Mouse (Mus musculus) testis, postnatal 14 days (tissue): ENCODE data around the gene Gm49318.

Experiments used
- DNase-seq: peaks from one replicate; pipeline ENCODE4 v3.0.0; 2021; ENCODE audit warnings: low spot score

Gene Gm49318

DNA sequence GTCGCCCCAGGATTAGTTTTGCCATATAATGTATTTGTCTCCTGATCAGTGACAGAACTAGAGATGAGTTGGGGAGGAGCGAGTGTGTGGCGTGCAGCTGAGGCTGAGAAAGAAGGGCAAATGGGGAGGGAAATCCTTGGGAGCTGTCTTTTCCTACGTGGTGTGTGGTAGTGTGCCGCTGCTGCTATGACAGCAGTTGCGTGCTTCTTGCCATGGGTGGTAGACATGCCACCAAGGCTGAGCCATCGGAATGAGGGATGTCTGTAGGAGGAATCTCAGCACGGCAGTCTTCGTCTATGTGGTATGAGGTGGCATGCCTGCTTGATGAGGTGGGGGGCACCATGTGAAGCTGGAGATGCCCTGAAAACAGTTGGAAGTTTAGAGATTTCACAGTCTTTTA lies 40.7 kb downstream of the Gm49318 start:
- no peak for DNase-seq

DNA sequence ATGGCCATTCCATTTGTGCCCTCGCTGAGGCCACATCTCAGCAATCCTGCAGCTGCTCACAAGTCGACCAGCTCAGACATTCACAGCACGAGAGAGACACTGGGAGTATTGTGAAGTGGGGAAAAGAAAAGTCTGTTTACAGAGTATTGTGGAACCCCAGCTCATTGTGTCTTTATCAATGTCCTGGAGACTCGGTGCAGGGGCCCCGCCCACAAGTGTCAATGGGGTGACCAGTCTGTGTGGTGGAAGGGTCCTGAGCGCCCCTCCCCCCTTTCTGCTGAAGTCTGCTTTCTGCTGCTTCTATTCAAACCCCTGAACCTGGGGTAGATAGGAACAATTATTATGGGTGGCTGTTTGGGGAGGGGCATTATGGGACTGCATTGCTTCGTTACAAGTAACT lies 42.6 kb downstream of the Gm49318 start:
- DNase-seq: no peak

DNA sequence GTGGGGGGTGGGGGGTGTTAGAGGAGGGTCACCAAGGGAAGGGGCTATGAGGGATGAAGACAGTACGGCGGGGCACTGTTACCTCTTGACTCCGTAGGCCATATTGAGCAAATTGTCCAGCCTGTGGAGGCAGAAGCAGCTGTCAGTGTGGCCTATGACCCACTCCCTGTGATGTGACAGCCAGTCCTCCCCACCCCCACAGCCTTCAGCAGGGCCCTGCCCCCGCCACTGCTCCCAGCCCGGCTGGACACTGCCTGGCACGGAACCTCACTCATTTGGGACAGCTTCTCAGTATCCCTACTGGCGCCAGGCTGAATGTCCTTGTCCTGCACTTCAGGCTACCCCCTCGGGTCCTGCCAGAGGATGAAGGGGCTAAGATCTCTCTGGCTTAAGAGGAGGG lies 46.5 kb downstream of the Gm49318 start:
- DNase-seq: no peak

DNA sequence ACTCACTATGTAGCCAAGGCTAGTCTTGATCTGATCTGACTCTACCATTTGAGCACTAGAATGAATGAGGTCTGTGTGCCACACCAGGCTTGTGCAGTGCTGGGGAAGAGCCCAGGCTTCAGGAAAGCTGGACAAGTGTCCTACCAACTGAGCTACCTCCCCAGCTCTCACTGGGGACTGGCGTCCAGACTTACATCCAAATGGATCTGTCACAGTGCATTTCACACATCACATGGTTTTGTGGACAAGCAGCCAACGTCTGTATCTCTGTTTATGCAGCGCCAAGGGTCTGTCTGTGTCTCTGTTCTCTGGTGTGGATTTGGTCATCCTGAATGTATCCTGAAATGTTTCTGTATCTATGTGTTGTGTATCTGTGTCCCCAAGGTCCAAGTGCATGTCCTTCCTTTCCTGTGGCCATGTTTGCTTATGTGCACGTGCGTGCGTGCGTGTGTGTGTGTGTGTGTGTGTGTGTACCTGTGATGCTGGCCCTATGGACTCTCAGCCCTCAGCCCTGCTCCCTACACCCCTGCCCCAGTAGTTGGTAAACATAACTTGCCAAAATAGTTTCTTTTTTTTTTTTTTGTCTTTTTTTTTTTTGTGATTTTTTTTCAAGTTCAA lies 53.7 kb downstream of the Gm49318 start:
- DNase-seq: no peak

DNA sequence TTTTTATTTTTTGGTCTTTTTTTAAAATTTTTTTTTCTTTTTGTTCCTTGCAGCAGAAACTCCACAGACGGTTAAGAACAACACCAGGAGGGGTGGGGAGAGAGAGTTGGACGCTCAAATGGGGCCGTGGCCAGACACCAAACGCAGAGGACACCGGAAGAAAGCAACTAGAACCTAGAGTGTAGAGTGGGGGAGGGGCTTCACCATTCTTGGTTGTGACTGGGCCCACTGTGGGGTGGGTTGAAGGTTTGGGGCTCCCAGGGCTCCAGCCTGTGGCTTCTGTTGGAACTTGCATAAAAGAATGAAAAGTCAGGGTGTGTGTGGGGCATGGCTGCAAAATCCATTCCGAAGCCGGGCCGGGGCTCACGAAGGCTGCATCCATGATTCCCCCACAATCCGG lies 54.8 kb downstream of the Gm49318 start:
- no peak for DNase-seq

DNA sequence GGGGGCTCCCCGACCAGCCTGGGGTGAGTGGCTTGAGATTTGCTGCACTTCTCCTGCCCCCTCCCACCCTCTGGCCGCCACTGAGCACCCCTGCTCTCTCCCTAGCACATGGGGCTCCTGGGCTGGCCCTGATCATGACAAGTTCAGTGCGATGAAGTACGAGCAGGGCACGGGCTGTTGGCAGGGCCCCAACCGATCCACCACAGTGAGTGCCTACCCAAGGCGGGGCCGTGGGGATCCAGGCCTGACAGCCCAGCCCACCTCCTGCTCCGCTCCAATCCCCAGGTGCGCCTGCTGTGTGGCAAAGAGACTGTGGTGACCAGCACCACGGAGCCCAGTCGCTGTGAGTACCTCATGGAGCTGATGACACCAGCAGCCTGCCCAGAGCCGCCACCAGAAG lies 58.3 kb downstream of the Gm49318 start:
- DNase-seq: no peak

DNA sequence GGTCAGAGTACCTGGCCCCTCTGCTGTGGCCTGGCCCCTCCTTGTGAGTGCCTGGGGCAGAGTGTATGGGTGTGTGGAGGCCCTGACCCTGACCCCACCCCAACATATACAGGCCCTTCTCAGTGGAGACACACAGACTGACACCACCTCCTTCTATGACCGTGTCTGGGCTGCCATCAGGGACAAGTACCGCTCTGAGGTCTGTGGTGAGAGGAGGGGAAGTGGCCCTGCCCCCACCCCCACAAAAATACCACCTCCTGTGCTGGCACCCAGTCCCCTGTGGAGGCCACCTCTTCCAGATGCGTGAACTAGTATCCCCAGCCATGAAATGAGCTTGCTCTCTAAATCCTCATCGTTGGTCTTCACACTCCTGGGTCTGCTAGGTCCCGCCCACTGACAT lies 60.0 kb downstream of the Gm49318 start:
- no peak for DNase-seq

DNA sequence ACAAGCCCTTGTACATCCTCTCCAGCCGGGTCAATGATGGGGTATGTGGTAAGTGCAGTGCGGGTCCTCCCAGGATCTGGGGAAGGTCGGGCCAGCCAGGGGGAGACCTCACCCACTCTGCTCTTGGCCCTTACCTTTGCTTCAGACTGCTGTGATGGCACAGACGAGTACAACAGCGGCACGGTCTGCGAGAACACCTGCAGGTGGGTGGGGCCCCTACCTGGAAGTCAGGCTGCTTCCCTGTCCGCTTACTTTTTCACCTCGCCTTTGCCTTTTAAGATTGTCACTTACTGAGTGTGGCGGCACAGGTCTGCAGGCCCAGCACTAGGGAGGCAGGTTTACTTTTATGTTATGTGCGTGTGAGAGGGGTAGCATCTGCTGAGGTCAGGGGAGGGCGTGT lies 66.5 kb downstream of the Gm49318 start:
- no peak for DNase-seq

DNA sequence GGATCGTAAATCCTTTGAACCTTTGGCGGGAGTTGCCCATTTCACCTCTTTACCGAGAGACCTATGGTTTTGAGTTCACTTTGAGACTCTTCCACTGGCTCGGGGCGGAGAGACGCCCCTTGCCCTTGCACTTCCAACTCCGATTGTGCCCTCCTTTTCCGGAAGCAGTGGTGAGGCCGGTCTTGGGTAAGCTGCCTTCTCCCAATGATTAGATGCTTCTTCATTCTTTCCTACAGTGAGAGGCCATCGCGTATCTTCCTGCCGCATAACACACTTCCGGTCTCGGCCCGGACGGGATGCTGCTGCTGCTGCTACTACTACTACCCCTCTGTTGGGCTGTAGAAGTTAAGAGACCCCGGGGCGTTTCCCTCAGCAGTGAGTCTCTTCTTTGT lies 67.9 kb downstream of the Gm49318 start:
- no peak for DNase-seq

DNA sequence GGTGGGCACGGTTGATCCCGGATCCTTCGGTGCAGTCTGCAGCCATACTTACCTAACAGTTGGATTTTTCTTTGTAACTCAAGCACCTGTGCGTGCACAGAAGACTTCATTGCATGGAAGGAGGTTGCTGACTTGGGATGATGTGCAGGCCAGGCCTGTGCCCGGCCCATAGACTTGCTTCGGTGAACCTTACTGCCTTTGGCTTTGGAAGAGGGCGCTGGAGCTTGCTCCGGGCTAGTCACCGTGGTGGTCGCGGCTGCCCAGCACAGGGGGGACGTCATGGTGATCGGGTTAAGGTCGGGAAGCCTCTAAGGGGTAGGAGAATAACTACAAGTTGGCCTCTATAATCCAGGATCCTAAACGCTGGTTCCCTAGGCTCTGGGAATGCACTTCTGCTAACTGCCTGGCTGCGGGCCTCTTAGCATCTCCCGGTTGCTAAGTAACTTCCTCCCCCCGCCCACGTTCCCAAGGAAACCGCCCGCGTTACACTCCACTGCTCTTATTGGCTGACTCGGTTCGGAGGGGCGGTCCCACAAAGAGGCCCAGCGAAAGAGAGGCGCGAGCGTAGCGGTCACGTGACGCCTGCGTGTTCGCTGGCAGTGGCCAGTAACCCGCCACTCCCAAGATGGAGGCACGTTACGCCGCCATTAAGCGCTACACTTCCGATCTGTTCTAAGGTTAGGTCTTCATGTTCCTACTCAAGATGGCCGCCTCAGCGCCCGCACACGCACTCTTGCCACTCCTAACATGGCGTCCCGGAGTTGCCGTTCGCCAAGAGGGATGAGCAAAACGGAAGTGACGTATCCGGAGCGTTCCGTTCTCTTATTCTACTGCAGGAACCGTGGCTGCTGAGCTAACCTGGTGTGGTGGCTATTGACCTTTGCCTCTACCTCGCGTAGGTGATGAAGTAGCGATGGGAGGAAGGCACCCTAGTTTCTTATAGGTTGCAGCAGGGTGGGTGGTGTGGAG lies 68.6 kb downstream of the Gm49318 start, which contains the start of the genes Ccdc151 and Prkcsh:
Ccdc151 (minus strand) TSS at position 441 of the 969 bp plus-strand sequence.
Prkcsh (plus strand) TSS at position 613 of the 969 bp plus-strand sequence.
- peak; percentile 100 for DNase-seq

DNA sequence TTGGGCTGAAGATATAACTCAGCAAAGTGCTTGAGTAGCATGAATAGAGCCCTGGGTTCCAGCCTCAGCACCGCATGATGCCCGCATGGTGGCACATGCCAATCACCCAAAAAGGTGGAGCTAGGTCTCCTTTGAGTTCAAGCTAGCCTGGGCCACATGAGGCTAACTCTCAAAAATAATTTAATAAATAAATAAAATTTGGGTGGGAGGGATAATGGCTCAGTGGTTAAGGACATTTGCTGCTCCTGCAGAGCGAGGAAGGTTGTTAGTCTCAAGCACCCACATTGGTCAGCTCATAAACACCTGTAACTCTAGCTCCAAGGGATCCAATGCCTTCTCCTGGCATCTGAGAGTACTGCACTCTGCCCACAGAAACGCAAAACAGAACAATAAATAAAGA lies 69.4 kb downstream of the Gm49318 start:
- DNase-seq: no peak

DNA sequence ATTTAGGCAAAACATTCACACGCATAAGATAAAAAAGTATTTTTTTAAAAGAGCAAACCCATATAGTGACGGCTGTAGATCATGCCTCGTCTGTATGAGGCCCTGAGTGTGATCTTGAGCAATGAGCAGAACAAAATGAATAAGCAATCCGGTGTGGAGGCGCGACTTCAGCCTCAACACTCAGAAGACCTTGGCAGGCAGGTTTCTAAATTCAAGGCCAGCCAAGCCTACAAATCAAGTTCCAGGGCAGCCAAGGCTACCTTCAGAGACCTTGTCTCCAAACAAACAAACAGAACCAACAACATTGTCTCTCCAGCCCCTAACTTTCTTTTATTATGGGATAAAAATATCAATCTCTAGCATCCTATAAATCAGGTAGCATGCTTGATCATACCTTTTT lies 70.8 kb downstream of the Gm49318 start:
- no peak for DNase-seq

DNA sequence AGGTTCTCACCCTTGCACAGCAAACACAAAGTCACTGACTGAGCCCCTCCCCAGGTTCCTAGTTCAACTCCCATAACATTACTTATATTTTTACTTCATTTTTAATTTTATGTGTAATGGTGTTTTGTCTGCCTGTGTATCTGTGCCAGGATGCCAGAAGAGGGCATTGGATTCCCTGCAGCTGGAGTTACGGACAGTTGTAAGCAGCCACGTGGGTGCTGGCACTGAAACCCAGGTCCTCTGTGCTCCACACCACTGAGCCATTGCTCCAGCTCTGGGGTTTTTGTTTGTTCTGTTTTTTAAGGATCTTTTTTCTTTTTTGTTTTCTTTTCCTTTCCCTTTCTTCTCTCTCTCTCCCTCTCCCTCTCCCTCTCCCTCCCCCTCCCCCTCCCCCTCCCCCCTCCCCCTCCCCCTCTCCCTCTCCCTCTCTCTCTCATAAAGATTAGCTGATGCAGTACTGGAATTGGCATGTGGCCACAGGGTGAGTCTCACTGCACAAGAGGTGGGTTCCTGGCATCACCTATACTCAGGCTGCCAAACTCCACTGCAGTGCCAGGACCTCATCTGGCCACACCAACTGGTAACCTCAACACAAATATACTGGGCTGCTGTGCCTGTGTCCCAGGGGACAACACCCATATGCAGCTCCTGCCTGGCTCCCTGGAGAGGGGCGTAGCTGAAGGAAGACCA lies 74.7 kb downstream of the Gm49318 start:
- no peak for DNase-seq

DNA sequence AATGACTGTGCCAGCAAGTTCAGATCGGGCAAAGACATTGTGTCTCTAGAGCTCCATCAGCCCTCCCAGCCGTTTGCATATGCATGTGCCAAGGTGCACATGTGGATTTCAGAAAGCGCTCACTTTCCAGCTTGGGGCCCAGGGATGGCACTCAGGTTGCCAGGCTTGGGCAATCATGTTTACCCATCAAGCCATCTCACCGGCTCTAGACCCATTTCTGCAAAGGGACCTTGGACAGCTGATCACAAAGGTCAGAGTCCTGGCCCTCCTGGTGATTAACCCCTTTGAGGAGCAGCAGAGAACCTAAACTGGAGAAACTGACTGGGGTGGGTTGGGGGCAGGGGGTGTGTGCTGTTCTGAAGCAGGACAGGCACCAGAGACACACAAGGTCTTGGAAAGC lies 78.8 kb downstream of the Gm49318 start:
- DNase-seq: no peak

DNA sequence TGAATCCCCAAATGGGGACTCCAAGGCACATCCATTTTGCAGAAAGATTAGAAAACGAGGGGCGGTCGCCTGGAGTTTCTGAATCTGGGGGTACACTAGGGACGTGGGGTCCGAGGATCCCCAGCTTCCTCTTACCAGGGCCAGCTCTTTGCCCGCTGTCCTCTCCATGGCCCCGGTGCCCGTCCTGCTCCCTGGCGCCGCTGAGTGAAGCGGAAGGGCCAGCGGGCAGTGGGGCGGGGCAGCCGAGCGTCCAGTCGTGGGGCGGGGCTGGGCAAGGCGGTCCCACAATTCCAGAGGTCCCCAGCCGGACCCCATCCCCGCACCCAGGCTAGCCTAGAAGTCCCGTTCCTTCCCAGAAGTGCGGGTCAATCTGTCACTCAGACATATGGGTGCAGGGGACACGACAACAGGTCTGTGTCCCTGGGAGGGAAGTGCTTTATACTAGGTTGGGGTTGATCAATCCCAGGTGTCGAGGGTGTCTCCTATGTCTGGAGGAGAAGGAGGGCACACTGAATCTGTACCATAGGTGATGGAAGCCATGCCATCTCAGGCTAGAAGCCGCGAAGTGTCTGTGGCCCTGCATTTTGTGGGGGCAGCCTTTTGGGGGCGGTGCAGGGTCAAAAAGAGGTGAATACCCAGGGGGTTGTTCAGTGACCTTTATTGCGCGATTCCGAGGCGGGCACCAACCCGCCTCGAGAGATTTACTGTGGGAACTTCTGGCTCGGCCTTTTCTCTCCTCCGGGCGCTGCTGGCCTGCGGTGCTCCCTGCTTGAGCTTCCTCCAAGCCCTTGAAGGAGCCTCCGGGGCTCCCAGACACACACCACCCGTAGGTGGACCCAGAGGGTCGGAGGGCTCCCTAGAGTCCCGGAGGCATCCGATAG lies 81.6 kb downstream of the Gm49318 start, which contains the start of gene Rgl3:
Rgl3 (minus strand) TSS at position 217 of the 881 bp plus-strand sequence.
- DNase-seq: no peak

DNA sequence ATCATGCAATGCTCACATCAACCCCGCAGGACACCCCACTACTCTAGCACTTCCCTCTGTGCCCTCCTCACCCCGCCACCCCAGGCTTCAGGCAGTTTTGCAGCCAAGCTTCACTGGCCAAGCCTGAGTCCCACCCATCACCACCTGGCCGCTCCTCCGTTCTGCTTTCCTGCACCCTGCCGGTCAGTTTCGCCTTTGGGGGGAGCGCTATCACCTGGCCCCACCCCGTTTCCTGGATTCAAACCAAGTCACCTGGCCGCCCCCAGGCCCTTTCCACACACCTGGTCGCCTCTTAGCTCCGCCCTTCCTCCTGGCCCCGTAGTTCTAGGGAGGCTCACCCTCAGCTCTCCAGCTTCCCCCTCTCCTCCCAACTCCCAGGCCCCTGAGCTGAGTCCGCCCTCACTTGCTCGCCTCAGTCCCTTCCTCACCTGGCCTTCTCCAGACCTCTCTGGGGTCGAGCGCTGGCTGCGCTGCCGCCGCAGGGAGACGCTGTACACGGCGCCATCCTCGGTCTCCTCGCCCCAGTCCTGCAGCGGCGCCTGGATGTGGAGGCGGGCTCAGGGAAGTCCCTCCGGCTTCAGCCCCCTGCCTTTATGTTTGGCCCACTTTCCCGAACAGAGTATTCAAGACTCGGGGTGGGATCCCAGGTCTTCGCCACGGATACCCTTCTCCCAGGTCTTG lies 82.5 kb downstream of the Gm49318 start:
- DNase-seq: no peak

DNA sequence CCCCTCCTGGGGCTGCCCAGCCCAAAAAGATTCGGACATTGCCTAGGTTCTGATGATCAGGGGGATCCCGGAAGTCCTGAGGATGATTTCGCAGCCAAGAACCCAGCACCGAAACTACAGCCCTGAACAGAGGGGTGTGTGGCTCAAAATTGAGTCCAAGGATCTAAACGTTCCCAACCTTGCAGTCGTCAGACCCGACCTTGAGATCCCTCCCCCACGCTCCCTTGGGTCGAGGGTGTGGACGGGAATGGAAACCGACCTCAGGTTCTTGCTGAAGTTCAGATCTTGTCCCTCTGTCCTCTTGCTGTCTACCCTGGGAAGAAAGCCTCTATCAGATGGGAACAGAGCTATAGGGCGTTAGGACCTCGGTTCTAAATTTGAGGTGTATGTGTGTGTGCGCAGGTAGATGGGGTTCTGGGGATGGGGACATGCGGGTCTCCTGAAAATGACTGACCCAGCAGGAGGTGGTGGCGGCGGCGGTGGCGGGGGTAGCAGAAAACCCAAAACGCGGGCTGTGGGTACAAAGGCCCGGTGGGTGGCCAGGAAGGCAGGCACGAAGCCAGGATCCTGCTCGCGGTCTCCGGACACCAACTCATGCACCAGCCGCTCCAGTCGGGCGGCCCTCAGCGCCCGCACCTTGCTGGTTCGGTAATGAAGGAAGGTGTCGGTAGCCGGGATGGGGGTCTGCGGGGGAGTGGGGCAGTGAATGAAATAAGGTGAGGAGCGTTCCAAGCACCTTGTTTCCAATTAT lies 83.3 kb downstream of the Gm49318 start:
- DNase-seq: no peak
